Mouse (Mus musculus) thymus, postnatal 10 days (tissue): ENCODE results near the gene Snrpc.

Experiments used
- DNase-seq, 2 experiments: peaks; one replicate each; pipeline ENCODE4 v3.0.0; 2021; ENCODE audit warnings: low spot score in 2 of 2

The Snrpc gene

GRCm38 (mm10) chr17:27859131-27859530 lies 21.2 kb downstream of the Snrpc start:
- DNase-seq: no peak

GRCm38 (mm10) chr17:27865461-27865860 lies 27.5 kb downstream of the Snrpc start:
- no peak for DNase-seq

DNA sequence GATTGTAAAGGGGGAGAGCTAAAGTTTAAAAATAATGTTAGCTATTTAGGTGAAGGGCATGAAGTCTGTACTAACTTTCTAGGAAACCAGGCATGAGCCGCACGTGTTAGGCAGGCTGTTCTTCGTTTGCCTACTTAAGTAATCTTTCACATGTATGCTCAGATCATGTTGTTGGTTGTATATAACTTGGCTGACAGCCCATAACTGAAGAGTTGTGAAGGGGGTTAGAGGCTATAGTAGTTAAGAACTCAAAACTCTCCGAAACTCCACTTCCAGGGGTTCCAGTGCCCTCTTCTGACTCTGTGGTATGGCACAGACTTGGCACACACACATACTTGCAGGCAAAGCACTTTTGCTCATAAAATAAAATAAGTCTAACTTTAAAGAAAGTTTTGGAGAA lies 28.8 kb downstream of the Snrpc start:
- no peak for DNase-seq

DNA sequence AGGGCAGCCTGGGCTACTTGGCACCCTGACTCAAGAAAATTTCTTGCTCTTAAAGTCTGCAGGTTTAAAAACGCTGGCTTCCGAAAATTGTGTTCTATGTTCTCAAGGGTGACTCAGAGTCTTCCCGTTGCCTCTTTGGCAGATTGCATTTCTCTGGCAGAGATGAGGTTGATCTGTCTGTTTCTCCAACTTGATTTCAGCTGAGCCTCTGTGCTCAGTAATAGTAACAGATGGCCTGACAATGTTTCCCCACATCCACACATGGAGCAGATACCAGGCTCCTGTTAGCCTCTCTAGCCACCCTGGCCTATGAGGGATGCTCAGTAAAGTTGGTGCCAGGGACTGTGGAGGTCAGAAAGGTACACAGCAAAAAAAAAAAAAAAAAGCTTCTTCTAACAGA lies 33.9 kb downstream of the Snrpc start:
- DNase-seq: no peak

GRCm38 (mm10) chr17:27873583-27873982 lies 35.6 kb downstream of the Snrpc start:
- DNase-seq: no peak

- no peak for DNase-seq
Measured at GRCm38 (mm10) chr17:27874510-27874909, 36.6 kb downstream of the Snrpc start.

DNA sequence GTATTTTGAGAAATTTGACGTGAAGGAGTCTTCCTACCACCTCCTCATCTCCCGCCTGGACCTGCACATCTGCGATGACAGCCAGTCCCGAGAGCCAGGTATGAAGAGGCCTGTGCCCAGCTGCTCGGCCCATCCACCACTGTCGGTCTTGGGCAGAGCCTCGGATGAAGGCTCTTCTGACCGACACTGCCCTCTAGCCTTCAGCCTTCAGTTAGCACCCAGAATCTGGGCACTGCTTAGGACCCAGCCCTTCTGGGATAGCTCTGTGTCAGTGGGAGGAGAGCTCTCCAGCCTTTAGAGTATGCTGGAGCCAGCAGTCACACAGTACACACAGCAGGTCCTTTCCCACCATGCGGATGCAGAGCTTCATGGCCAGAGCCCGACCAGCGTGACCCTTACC lies 43.6 kb downstream of the Snrpc start:
- no peak for DNase-seq

DNA sequence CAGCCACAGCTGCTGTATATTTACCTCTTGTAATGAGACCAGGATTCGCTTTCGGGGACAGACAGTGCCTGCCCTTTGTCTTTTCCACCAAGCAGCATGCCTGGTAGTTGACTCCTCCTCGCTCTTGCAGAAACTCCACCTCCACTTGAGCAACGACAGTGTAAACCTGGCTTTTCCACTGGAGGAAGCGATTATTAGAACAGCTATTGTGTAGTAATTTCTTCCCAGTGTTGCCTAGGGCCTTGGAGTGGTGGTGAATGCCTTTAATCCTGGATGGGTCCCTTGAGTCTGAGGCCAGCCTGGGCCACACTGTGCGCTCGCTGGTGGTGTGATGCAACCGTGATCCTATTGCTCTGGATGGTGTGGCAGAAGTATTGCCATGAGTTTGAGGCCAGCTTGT lies 45.2 kb downstream of the Snrpc start:
- DNase-seq: no peak

GRCm38 (mm10) chr17:27883994-27884393 lies 46.0 kb downstream of the Snrpc start:
- no peak for DNase-seq

DNA sequence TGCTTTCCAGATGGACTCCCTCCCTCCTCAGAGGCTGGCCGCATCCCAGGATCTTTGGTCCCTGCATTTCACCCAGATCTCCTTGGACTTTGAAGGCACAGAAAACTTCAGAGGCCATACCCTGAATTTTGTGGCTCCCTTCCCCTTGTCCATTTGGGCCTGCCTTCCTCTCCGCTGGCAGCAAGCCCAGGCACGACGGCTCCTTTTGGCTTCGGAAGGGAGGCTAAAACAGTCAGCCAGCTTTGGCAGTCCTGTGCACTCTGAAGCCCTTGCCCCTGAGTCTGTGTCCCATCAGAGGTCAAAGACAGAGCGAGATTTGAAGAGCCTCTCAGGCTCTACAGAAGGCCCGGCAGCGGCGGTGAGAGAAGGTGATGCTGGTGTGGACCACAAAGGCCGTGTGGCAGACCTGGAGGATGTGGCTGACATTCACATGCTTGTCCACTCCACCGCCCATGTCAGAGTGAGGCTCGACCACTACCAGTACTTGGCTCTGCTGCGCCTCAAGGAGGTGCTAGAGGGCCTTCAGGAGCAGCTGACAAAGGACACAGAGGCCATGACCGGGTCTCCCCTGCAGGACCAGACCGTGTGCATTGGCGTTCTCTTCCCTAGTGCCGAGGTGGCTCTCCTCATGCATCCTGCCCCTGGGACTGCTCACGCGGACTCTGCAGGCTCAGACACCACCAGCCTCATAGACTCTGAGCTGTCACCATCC lies 48.7 kb downstream of the Snrpc start:
- DNase-seq: no peak
